Mouse (Mus musculus) hematopoietic multipotent progenitor cell, adult 10-12 weeks (in vitro differentiated cells): ENCODE results near the gene Gm11027. TPM values are rescaled to one million over a fixed set of nuclear protein-coding genes. Genes with fewer than 3 reads are reported as not detected.

Experiments used
- polyA plus RNA-seq: library from polyadenylated mRNA; stranded (reverse); fragments of >175 nt; gene quantifications from 2 replicates; pipeline ENCODE4 v1.2.3, GENCODE M21; 2012; ENCODE audit warnings: low replicate concordance

Gm11027 gene
- polyA plus RNA-seq: not detected in 2 replicates

GRCm38 (mm10) chr12:116275086-116275485 lies at the start of gene Gm11027:
Gm11027 (plus strand) TSS chr12:116275386.

GRCm38 (mm10) chr12:116262555-116263341 lies 12.4 kb upstream of the Gm11027 start, which contains the start of gene Wdr60:
Wdr60 (minus strand) TSS chr12:116263022.

GRCm38 (mm10) chr12:116280653-116281364 lies 5.6 kb downstream of the Gm11027 start, which contains the start of gene Esyt2:
Esyt2 (plus strand) TSS chr12:116281196.

Other genes starting within 250 kb of the Gm11027 start
- 0.54 and 2.3 TPM in 2 replicates for gene Zfp386, start 227.7 kb upstream of the Gm11027 start, polyA plus RNA-seq
- 0.09 and 0.76 TPM in 2 replicates for gene Vipr2, start 197.7 kb upstream of the Gm11027 start, polyA plus RNA-seq
- gene Wdr60, start 12.4 kb upstream of the Gm11027 start, polyA plus RNA-seq: 0.90 and 3.1 TPM in 2 replicates
- gene Esyt2, start 5.8 kb downstream of the Gm11027 start, polyA plus RNA-seq: 25.7 and 35.0 TPM in 2 replicates
- 4.8 and 7.3 TPM in 2 replicates for gene Ncapg2, start 130.0 kb downstream of the Gm11027 start, polyA plus RNA-seq
- gene Ptprn2, start 210.3 kb downstream of the Gm11027 start, polyA plus RNA-seq: 0.04 TPM in 1 of 2 replicates, not detected in the other